Mouse (Mus musculus): ENCODE results near the gene Ccdc89.

Gene Ccdc89

DNA sequence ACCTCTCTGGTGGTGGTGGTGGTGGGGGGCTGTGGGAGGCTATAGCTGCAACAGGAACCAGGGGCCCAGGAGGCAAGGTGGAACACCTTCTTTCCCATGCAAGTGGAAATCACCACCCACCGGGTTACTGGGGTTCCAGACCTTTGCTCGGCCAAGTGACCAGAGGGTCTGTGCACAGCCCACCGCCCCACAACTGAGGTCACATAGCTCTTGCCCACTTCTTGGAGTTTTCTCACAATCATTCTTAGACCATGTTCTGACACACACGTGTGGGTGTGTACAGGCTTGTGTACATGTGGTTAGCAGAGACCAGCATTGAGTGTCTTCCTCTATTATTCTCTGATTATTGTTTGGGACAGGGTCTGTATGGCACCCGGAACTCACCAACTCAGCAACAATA lies 35.1 kb downstream of the Ccdc89 start:
- in situ Hi-C loops (cut with MboI, MseI), result no loop called here

- in situ Hi-C loops (cut with MboI, MseI), result no loop called here
Measured at GRCm38 (mm10) chr7:90473511-90473910, 47.1 kb downstream of the Ccdc89 start.

DNA sequence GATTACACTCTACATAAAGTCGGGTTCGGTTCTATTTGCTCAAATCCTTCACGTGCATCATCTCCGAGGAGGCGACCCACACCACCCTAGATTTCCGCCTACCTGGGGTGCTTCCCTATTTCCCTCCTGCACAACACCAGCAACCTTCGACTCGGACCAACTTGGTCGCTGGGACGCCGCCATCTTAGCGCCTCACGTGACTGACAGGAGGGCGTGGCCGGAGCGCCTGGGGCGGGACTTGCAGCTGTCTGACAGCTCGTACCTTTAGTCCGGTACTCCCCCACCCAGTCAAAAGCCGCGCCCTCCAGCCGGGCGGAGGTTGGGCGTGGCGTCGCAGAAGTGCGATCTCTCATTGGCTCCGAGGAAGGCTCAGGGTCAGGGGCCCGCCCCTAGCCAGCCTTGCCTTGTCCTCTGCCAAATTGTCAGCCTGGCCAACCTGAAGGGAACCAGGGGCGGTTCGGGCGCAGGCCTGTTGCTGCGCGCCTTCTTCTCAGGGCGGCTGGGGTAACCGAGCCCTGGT lies 49.5 kb downstream of the Ccdc89 start, which contains the start of gene Tmem126b:
Tmem126b (minus strand) TSS at position 209 of the 520 bp plus-strand sequence.
- in situ Hi-C loops (cut with MboI, MseI), result no loop called here

DNA sequence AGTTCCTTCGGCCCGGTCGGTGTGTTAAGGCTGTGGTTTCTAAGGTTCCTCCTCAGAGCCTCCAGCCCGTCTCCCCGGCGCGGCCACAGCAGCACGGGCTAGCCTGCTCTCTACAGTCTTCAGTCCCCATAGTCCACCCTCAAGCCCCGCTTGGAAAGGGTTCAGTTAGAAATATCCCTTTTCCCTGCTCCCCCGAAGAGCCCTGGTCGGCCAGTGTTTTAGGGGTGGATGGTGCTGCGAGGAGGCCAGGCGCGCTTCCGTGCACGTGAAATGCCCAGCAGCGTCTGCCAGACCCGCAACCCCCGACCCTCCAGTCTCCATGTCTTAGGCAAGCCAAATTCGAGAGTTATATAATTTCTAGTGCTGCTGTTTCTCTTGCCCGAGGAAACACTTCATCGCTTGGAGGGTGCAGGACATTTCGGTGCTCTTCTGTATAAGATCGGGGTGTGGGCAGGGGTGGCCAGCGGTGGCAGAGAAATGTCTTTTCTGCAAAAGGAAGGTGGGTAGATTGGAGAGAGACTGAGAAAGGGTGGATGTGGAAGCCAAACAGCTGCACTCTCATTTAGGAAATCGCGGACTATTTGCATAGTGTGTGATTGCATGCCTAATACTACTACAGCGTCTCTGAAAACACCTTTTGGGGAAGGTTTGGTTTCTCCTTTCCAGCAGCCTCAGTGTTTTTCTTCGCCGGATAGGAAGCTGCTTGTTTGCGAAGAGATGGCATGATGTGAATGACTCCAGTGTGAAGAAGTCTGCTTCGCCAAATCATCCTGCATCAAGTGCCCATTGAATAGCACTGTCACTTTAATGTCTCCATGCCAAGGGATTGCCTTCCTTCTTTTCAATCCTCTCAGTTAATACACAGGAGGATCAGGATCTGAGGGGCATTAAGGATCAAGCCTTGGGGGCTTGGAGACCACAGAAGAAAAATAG lies 50.2 kb downstream of the Ccdc89 start, which contains the start of gene Dlg2:
Dlg2 (plus strand) TSS at position 360 of the 933 bp plus-strand sequence.
- in situ Hi-C loops (cut with MboI, MseI), result no loop called here

Measured in regulatory T cell (primary cell).